Mouse (Mus musculus): ENCODE data around the gene Des. TPM values are rescaled to one million over a fixed set of nuclear protein-coding genes. Genes with fewer than 3 reads are reported as not detected.

Des gene
- polyA plus RNA-seq, 1 experiment = 152 TPM

- peak overlapping the region; percentile 32; the same call in 1 of the 2 replicates for H3K27ac ChIP-seq (ENCODE audit: insufficient read depth, low read depth, low read length)
- H3K4me1 ChIP-seq (ENCODE audit: control insufficient read depth, insufficient read depth, insufficient read length, low read length) = peaks cover 18% of the 10 kb centered on the region
Observed at GRCm38 (mm10) chr1:75338091-75338694, 21.9 kb upstream of the Des start.

GRCm38 (mm10) chr1:75339337-75339736 is 20.8 kb upstream of the Des start:
- TF ChIP-seq CTCF (IDR thresholded peaks at IDR 0.05; ENCODE audit: extremely low read depth, insufficient read length, insufficient replicate concordance, low read depth, low read length) (no peak), POLR2A (IDR thresholded peaks at IDR 0.05; ENCODE audit: low read depth, low read length) (no peak)
- no peaks in the 10 kb centered on the region for H3K27me3 ChIP-seq (ENCODE audit: control insufficient read depth, insufficient read depth, low read length)
- no peak overlapping the region for H3K4me3 ChIP-seq (ENCODE audit: low read depth, low read length)
- no peak overlapping the region for H3K27ac ChIP-seq (ENCODE audit: insufficient read depth, low read depth, low read length)
- no peaks in the 10 kb centered on the region for H3K36me3 ChIP-seq (ENCODE audit: control insufficient read depth, insufficient read depth, low read length)
- WGBS = 80% methylated on average over 9 of the region's 9 CpGs
- H3K4me1 ChIP-seq (ENCODE audit: control insufficient read depth, insufficient read depth, insufficient read length, low read length) = peaks cover 18% of the 10 kb centered on the region

More at GRCm38 (mm10) chr1:75338091-75338694, 21.9 kb upstream of the Des start:
- 9% methylated on average over 11 of the region's 11 CpGs for WGBS
- Histone ChIP-seq H3K27me3 (ENCODE audit: control insufficient read depth, insufficient read depth, low read length) (no peaks in the 10 kb centered on the region), H3K36me3 (ENCODE audit: control insufficient read depth, insufficient read depth, low read length) (no peaks in the 10 kb centered on the region), H3K4me3 (ENCODE audit: low read depth, low read length) (no peak overlapping the region)
- TF ChIP-seq POLR2A (IDR thresholded peaks at IDR 0.05; ENCODE audit: low read depth, low read length) (no peak), CTCF (IDR thresholded peaks at IDR 0.05; ENCODE audit: extremely low read depth, insufficient read length, insufficient replicate concordance, low read depth, low read length) (no peak)

DNA sequence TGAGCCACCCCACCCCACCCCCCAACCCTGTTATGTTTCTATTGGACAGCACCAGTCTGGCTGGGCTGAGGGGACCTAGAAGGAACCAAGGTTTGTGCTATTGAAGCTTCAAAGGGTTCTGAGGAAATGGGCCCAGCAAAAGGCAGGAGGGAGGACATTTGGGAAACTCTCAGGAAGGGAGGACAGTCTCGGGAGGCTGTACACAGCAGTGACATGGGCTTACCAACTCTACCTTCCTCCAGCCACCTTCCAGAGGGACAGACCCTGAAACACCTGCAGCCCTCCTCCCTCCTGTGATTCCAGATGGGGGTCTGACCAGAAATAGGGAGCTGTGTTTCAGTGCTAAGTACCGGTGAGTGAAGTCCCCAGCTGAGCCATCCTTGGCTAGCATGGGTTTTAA is 19.6 kb upstream of the Des start:
- Histone ChIP-seq H3K36me3 (ENCODE audit: control insufficient read depth, insufficient read depth, low read length) (no peaks in the 10 kb centered on the region), H3K4me3 (ENCODE audit: low read depth, low read length) (no peak overlapping the region), H3K27me3 (ENCODE audit: control insufficient read depth, insufficient read depth, low read length) (no peaks in the 10 kb centered on the region), H3K4me1 (ENCODE audit: control insufficient read depth, insufficient read depth, insufficient read length, low read length) (peaks cover 18% of the 10 kb centered on the region), H3K27ac (ENCODE audit: insufficient read depth, low read depth, low read length) (no peak overlapping the region)
- 88% methylated on average over 2 of the region's 2 CpGs for WGBS
- no peak for TF ChIP-seq CTCF (IDR thresholded peaks at IDR 0.05; ENCODE audit: extremely low read depth, insufficient read length, insufficient replicate concordance, low read depth, low read length)

- TF ChIP-seq CTCF (IDR thresholded peaks at IDR 0.05; ENCODE audit: extremely low read depth, insufficient read length, insufficient replicate concordance, low read depth, low read length) (peak; percentile 89; the same call in 1 of the 2 replicates), POLR2A (IDR thresholded peaks at IDR 0.05; ENCODE audit: low read depth, low read length) (no peak)
- Histone ChIP-seq H3K36me3 (ENCODE audit: control insufficient read depth, insufficient read depth, low read length) (no peaks in the 10 kb centered on the region), H3K27me3 (ENCODE audit: control insufficient read depth, insufficient read depth, low read length) (no peaks in the 10 kb centered on the region), H3K4me1 (ENCODE audit: control insufficient read depth, insufficient read depth, insufficient read length, low read length) (peaks cover 6% of the 10 kb centered on the region; the same call in 1 of the 2 replicates), H3K4me3 (ENCODE audit: low read depth, low read length) (no peak overlapping the region), H3K27ac (ENCODE audit: insufficient read depth, low read depth, low read length) (no peak overlapping the region)
- WGBS = 1% methylated on average over 8 of the region's 8 CpGs
Observed at GRCm38 (mm10) chr1:75342874-75343416, 17.2 kb upstream of the Des start.

- Histone ChIP-seq H3K27me3 (ENCODE audit: control insufficient read depth, insufficient read depth, low read length) (no peaks in the 10 kb centered on the region), H3K4me1 (ENCODE audit: control insufficient read depth, insufficient read depth, insufficient read length, low read length) (no peaks in the 10 kb centered on the region), H3K4me3 (ENCODE audit: low read depth, low read length) (no peak overlapping the region; the same call in 1 of the 2 replicates), H3K27ac (ENCODE audit: insufficient read depth, low read depth, low read length) (peak overlapping the region; percentile 64), H3K36me3 (ENCODE audit: control insufficient read depth, insufficient read depth, low read length) (no peaks in the 10 kb centered on the region)
- WGBS = 34% methylated on average over 15 of the region's 15 CpGs
- no peak for TF ChIP-seq POLR2A (IDR thresholded peaks at IDR 0.05; ENCODE audit: low read depth, low read length)
- 0 out of 2 replicates have a peak, but pooled peaks have one; percentile 2 for TF ChIP-seq CTCF (IDR thresholded peaks at IDR 0.05; ENCODE audit: extremely low read depth, insufficient read length, insufficient replicate concordance, low read depth, low read length)
Observed at GRCm38 (mm10) chr1:75344291-75345035, 15.7 kb upstream of the Des start.

- Histone ChIP-seq H3K4me3 (ENCODE audit: low read depth, low read length) (no peak overlapping the region; the same call in 1 of the 2 replicates), H3K27ac (ENCODE audit: insufficient read depth, low read depth, low read length) (peak overlapping the region; percentile 55), H3K36me3 (ENCODE audit: control insufficient read depth, insufficient read depth, low read length) (no peaks in the 10 kb centered on the region), H3K4me1 (ENCODE audit: control insufficient read depth, insufficient read depth, insufficient read length, low read length) (no peaks in the 10 kb centered on the region), H3K27me3 (ENCODE audit: control insufficient read depth, insufficient read depth, low read length) (no peaks in the 10 kb centered on the region)
- TF ChIP-seq CTCF (IDR thresholded peaks at IDR 0.05; ENCODE audit: extremely low read depth, insufficient read length, insufficient replicate concordance, low read depth, low read length) = no peak
- no peak for TF ChIP-seq POLR2A (IDR thresholded peaks at IDR 0.05; ENCODE audit: low read depth, low read length)
- WGBS = 62% methylated on average over 20 of the region's 20 CpGs
Observed at GRCm38 (mm10) chr1:75345036-75345935, 14.8 kb upstream of the Des start.

Measured in small intestine, adult 2 months (tissue).